In genomic region chr4:154414885-154415284, GRCm38 (mm10) we compare ENCODE assay signal across 23 mouse cellular contexts.
A peak's percentile ranks its signal among the peaks of the same experiment; 100 is the strongest.
DNase-seq lines count a peak whose midpoint lies in the region; ATAC-seq lines count a peak whose summit lies in the region.
"Had no signal": no experiment of that assay in that cellular context is flagged by ENCODE, and none has a peak within 500 bp of the region (broad histone marks: within the 10 kb centered on the region; RNA-seq: fewer than 3 reads in every experiment).

No protein-coding gene starts in this region.

- intact Hi-C loops in heart, postnatal 36 days (cut with DNase I) = no loop called here

- WGBS in heart, embryonic 13.5 days = 53% methylated on average over 4 of the region's 4 CpGs
- 52% methylated on average over 4 of the region's 4 CpGs for WGBS in embryonic facial prominence, embryonic 10.5 days
- WGBS in embryonic facial prominence, embryonic 13.5 days = 49% methylated on average over 4 of the region's 4 CpGs
- 35% methylated on average over 4 of the region's 4 CpGs for WGBS in limb, embryonic 10.5 days

- ATAC-seq in heart, embryonic 13.5 days (ENCODE audit: extremely low read depth, insufficient number of reproducible peaks, low FRiP score, low TSS enrichment) = no peak
- ATAC-seq in embryonic facial prominence, embryonic 13.5 days (ENCODE audit: insufficient number of reproducible peaks, insufficient read depth, low FRiP score, low TSS enrichment, low read depth) = no peak
- ATAC-seq: hindbrain, embryonic 16.5 days; midbrain, embryonic 13.5 days had no signal

- H3K9ac ChIP-seq in heart, embryonic 13.5 days = 0 out of 2 replicates have a peak overlapping the region, but pooled peaks have one; percentile 3
- H3K9ac ChIP-seq in embryonic facial prominence, embryonic 13.5 days = 0 out of 2 replicates have a peak overlapping the region, but pooled peaks have one; percentile 16
- H3K9ac ChIP-seq: liver, embryonic 13.5 days; midbrain, embryonic 13.5 days; neural tube, embryonic 12.5 days had no signal

- H3K4me2 ChIP-seq in heart, embryonic 13.5 days = no peak overlapping the region
- no peak overlapping the region for H3K4me2 ChIP-seq in embryonic facial prominence, embryonic 13.5 days
- H3K4me2 ChIP-seq: liver, embryonic 13.5 days; midbrain, embryonic 13.5 days; neural tube, embryonic 12.5 days had no signal

- peaks cover 69% of the 10 kb centered on the region for H3K27me3 ChIP-seq in heart, embryonic 13.5 days (replicated peaks)
- H3K27me3 ChIP-seq in embryonic facial prominence, embryonic 10.5 days (replicated peaks; ENCODE audit: low read depth, poor library complexity, severe bottlenecking) = peaks cover 62% of the 10 kb centered on the region
- H3K27me3 ChIP-seq in embryonic facial prominence, embryonic 13.5 days = peaks cover 62% of the 10 kb centered on the region
- peaks cover 14% of the 10 kb centered on the region; the same call in 1 of the 2 replicates for H3K27me3 ChIP-seq in limb, embryonic 10.5 days (ENCODE audit: low read depth, poor library complexity, severe bottlenecking)
- H3K27me3 ChIP-seq: liver, embryonic 13.5 days had no signal

- H3K4me1 ChIP-seq in heart, embryonic 13.5 days = peaks cover 48% of the 10 kb centered on the region
- peaks cover 74% of the 10 kb centered on the region for H3K4me1 ChIP-seq in embryonic facial prominence, embryonic 10.5 days
- H3K4me1 ChIP-seq in embryonic facial prominence, embryonic 13.5 days = peaks cover 49% of the 10 kb centered on the region
- H3K4me1 ChIP-seq in limb, embryonic 10.5 days = peaks cover 86% of the 10 kb centered on the region

- no peak overlapping the region for H3K27ac ChIP-seq in heart, embryonic 13.5 days (replicated peaks)
- peak overlapping the region; percentile 1 for H3K27ac ChIP-seq in embryonic facial prominence, embryonic 10.5 days (replicated peaks)
- no peak overlapping the region for H3K27ac ChIP-seq in embryonic facial prominence, embryonic 13.5 days
- peak overlapping the region; percentile 77 for H3K27ac ChIP-seq in limb, embryonic 10.5 days
- H3K27ac ChIP-seq: left cerebral cortex, adult 2 months; liver, embryonic 13.5 days; midbrain, embryonic 13.5 days; neural tube, embryonic 12.5 days had no signal

- no peak for DNase-seq in heart, postnatal 36 days
- DNase-seq in embryonic facial prominence, embryonic 10.5 days (ENCODE audit: low spot score) = no peak
- DNase-seq in limb, embryonic 10.5 days (ENCODE audit: low spot score) = no peak
- DNase-seq in neural tube, embryonic 10.5 days (ENCODE audit: extremely low spot score, low spot score) = no peak
- DNase-seq in frontal cortex, postnatal 10 days (ENCODE audit: low spot score in 2 of 2) = no peak
- DNase-seq in layer of hippocampus, adult 9-11 months = no peak
- DNase-seq: adrenal gland, adult 2 months; cerebellum, adult 11 months; cerebellum, adult 9-11 months; heart, postnatal 10 days; kidney, adult 8-10 months; kidney, postnatal 4 days; left cerebral cortex, postnatal 4 days; liver, embryonic 13.5 days; lung, adult 2 months; right cerebral cortex, postnatal 14 days; thymus, postnatal 14 days had no signal

- no peak overlapping the region for H3K4me3 ChIP-seq in heart, embryonic 13.5 days
- no peak overlapping the region for H3K4me3 ChIP-seq in embryonic facial prominence, embryonic 10.5 days
- H3K4me3 ChIP-seq in embryonic facial prominence, embryonic 13.5 days = no peak overlapping the region
- H3K4me3 ChIP-seq in limb, embryonic 10.5 days = no peak overlapping the region; the same call in 1 of the 2 replicates
- H3K4me3 ChIP-seq: left cerebral cortex, adult 2 months; liver, embryonic 13.5 days; midbrain, embryonic 13.5 days; neural tube, embryonic 12.5 days had no signal

- H3K9me3 ChIP-seq in heart, embryonic 13.5 days = no peaks in the 10 kb centered on the region
- H3K9me3 ChIP-seq in embryonic facial prominence, embryonic 10.5 days = peaks cover 5% of the 10 kb centered on the region; the same call in 1 of the 2 replicates
- 0 out of 2 replicates have a peak, but pooled peaks cover 3% of the 10 kb centered on the region for H3K9me3 ChIP-seq in embryonic facial prominence, embryonic 13.5 days
- H3K9me3 ChIP-seq in limb, embryonic 10.5 days (replicated peaks) = no peaks in the 10 kb centered on the region; the same call in 1 of the 2 replicates
- H3K9me3 ChIP-seq: liver, embryonic 13.5 days had no signal

- H3K36me3 ChIP-seq in heart, embryonic 13.5 days = no peaks in the 10 kb centered on the region
- peaks cover 16% of the 10 kb centered on the region for H3K36me3 ChIP-seq in embryonic facial prominence, embryonic 10.5 days (replicated peaks)
- H3K36me3 ChIP-seq in embryonic facial prominence, embryonic 13.5 days = no peaks in the 10 kb centered on the region
- H3K36me3 ChIP-seq in limb, embryonic 10.5 days = peaks cover 20% of the 10 kb centered on the region
- H3K36me3 ChIP-seq: liver, embryonic 13.5 days; midbrain, embryonic 13.5 days; neural tube, embryonic 12.5 days had no signal

Comparison
In these comparisons a context has a peak if more than half of its experiments do, and no peak if none do; other contexts are left out.
1. H3K27ac ChIP-seq: peak in embryonic facial prominence, embryonic 10.5 days (single experiment) and limb, embryonic 10.5 days (single experiment); none in heart, embryonic 13.5 days (single experiment) and embryonic facial prominence, embryonic 13.5 days (single experiment).